In the genomic region with DNA sequence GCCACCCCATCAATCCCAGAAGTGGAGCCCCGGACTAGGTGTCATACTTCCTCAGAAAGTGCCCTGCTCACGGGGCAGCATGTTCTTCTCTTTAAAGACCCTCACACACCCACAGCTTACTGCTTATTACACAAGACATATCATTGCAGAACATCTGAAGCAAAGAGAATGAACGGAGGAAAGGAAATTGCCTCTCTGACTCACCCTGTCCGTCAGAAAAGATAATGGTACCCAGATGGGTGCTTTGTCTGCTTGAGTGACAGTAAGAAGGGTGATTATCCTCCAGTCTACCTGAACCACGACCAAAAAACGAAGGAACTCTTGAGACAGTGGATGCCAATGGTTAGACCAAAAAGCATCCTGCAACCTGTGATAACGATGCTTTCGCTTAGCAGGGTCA, we compare ENCODE assay signal across 30 mouse cellular contexts. TPM values are rescaled to one million over a fixed set of nuclear protein-coding genes. Genes with fewer than 3 reads are reported as not detected.
"Had no signal": no experiment of that assay in that cellular context is flagged by ENCODE, and none has a peak within 500 bp of the region (broad histone marks: within the 10 kb centered on the region; RNA-seq: fewer than 3 reads in every experiment).

No protein-coding gene starts in this region.

- H3K36me3 ChIP-seq: embryonic facial prominence, embryonic 10.5 days; embryonic facial prominence, embryonic 12.5 days; embryonic facial prominence, embryonic 13.5 days; embryonic facial prominence, embryonic 15.5 days; forebrain, embryonic 10.5 days; forebrain, embryonic 12.5 days; forebrain, embryonic 15.5 days had no signal

- ATAC-seq: forebrain, embryonic 13.5 days; forebrain, embryonic 14.5 days; forebrain, embryonic 15.5 days; forebrain, embryonic 16.5 days; forebrain, postnatal 0 days had no signal

- DNase-seq: cerebellum, adult 8-10 months; cerebellum, adult 9-10 months; cerebellum, adult 9-11 months; cerebellum, postnatal 10 days; cerebellum, postnatal 14 days; cerebellum, postnatal 25 days; cerebellum, postnatal 36 days; embryo, embryonic 11 days; forebrain, postnatal 0 days; gastrocnemius, adult 2 months; gastrocnemius, postnatal 10 days; gastrocnemius, postnatal 14 days; gastrocnemius, postnatal 25 days; gastrocnemius, postnatal 36 days; heart, adult 18-20 months; heart, adult 2 months had no signal

- H3K27me3 ChIP-seq: embryonic facial prominence, embryonic 12.5 days; forebrain, embryonic 15.5 days had no signal

- H3K9ac ChIP-seq: embryonic facial prominence, embryonic 12.5 days; embryonic facial prominence, embryonic 13.5 days; embryonic facial prominence, embryonic 15.5 days; forebrain, embryonic 12.5 days; forebrain, embryonic 13.5 days; forebrain, embryonic 15.5 days; forebrain, postnatal 0 days had no signal

- H3K27ac ChIP-seq: embryonic facial prominence, embryonic 10.5 days; embryonic facial prominence, embryonic 12.5 days; embryonic facial prominence, embryonic 13.5 days; embryonic facial prominence, embryonic 15.5 days; forebrain, embryonic 10.5 days; forebrain, embryonic 12.5 days; forebrain, embryonic 13.5 days; forebrain, embryonic 15.5 days; gastrocnemius, adult 2 months; heart, adult 2 months had no signal

- H3K9me3 ChIP-seq: embryonic facial prominence, embryonic 10.5 days; embryonic facial prominence, embryonic 12.5 days; embryonic facial prominence, embryonic 13.5 days; embryonic facial prominence, embryonic 15.5 days; forebrain, embryonic 10.5 days; forebrain, embryonic 12.5 days; forebrain, embryonic 13.5 days; forebrain, embryonic 15.5 days had no signal

- H3K4me3 ChIP-seq: embryonic facial prominence, embryonic 10.5 days; embryonic facial prominence, embryonic 12.5 days; embryonic facial prominence, embryonic 13.5 days; embryonic facial prominence, embryonic 15.5 days; erythroblast, embryonic 14.5 days; forebrain, embryonic 10.5 days; forebrain, embryonic 12.5 days; forebrain, embryonic 13.5 days; forebrain, embryonic 15.5 days; gastrocnemius, adult 2 months; heart, adult 2 months had no signal

- H3K4me2 ChIP-seq: embryonic facial prominence, embryonic 12.5 days; embryonic facial prominence, embryonic 13.5 days; embryonic facial prominence, embryonic 15.5 days; forebrain, embryonic 12.5 days; forebrain, embryonic 13.5 days; forebrain, embryonic 15.5 days had no signal

RNA-seq across cellular contexts. Expression of a gene that starts 4.4 kb away (rescaled TPM):
- total RNA-seq: common myeloid progenitor, adult 5-6 weeks; gastrocnemius, postnatal 14 days; gastrocnemius, postnatal 25 days; heart, adult 18-20 months; heart, adult 2 months; heart, adult 8-10 months had no signal
- polyA plus RNA-seq: embryonic facial prominence, embryonic 14.5 days; erythroblast, embryonic 14.5 days had no signal
